Mouse (Mus musculus): Measurements from ENCODE around the gene Adh7.

DNA sequence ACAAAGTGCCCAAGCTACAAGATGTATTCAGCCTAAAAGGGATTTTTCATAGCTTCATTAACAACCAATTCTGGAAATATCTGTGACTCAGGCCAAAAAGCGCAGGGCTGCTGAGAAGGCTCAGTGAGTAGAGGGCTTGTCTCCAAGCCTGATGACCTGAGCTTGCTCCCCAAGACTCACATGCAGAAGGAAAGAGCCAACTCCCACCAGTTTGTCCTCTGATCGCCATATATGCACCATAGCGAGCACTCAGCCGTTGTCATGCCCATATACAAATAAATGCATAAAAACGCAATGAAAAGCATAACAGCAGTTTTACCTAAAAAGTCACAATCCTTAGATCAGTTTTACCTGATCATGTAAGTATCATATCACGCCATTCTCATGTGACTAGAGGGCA lies 8.9 kb downstream of the Adh7 start:
- TF ChIP-seq POLR2A (IDR thresholded peaks at IDR 0.05; ENCODE audit: low read depth, low read length) (no peak), CTCF (IDR thresholded peaks at IDR 0.05; ENCODE audit: extremely low read depth, insufficient read depth, insufficient read length, insufficient replicate concordance) (no peak)
